Mouse (Mus musculus) kidney, postnatal 25 days (tissue): ENCODE data around the gene Mef2d.

Experiments used
- DNase-seq, 2 experiments: peaks; one replicate each; pipeline ENCODE4 v3.0.0; 2021; ENCODE audit warnings: mixed read lengths in 2 of 2

The Mef2d gene

GRCm38 (mm10) chr3:88141787-88142523, at the start of gene Mef2d:
Mef2d (plus strand) TSS chr3:88142372.
- peak; percentile 96 to 99 for DNase-seq

- no peak for DNase-seq
Measured at GRCm38 (mm10) chr3:88094126-88094525, 48.0 kb upstream of the Mef2d start.

GRCm38 (mm10) chr3:88097666-88098065, 44.5 kb upstream of the Mef2d start:
- no peak for DNase-seq

GRCm38 (mm10) chr3:88100251-88100650, 41.9 kb upstream of the Mef2d start:
- peak in 1 of 2 experiments; percentile 14 for DNase-seq

GRCm38 (mm10) chr3:88101736-88102135, 40.4 kb upstream of the Mef2d start:
- DNase-seq, result no peak

- no peak for DNase-seq
Measured at GRCm38 (mm10) chr3:88102196-88102595, 40.0 kb upstream of the Mef2d start.

- DNase-seq, result peak; percentile 30 to 64
Measured at GRCm38 (mm10) chr3:88102611-88103010, 39.6 kb upstream of the Mef2d start.

GRCm38 (mm10) chr3:88106126-88106525, 36.0 kb upstream of the Mef2d start:
- DNase-seq, result no peak

GRCm38 (mm10) chr3:88109126-88109525, 33.0 kb upstream of the Mef2d start:
- DNase-seq, result no peak

GRCm38 (mm10) chr3:88114396-88114795, 27.8 kb upstream of the Mef2d start:
- no peak for DNase-seq

GRCm38 (mm10) chr3:88120117-88120651, 22.0 kb upstream of the Mef2d start:
- no peak for DNase-seq

GRCm38 (mm10) chr3:88121164-88122131, 20.7 kb upstream of the Mef2d start:
- no peak for DNase-seq

- no peak for DNase-seq
Measured at GRCm38 (mm10) chr3:88125195-88125594, 17.0 kb upstream of the Mef2d start.

GRCm38 (mm10) chr3:88126181-88126580, 16.0 kb upstream of the Mef2d start:
- no peak for DNase-seq

- no peak for DNase-seq
Measured at GRCm38 (mm10) chr3:88127636-88128035, 14.5 kb upstream of the Mef2d start.

- DNase-seq, result no peak
Measured at GRCm38 (mm10) chr3:88128056-88128455, 14.1 kb upstream of the Mef2d start.

GRCm38 (mm10) chr3:88129006-88129405, 13.2 kb upstream of the Mef2d start:
- no peak for DNase-seq

- DNase-seq, result no peak
Measured at GRCm38 (mm10) chr3:88131071-88131470, 11.1 kb upstream of the Mef2d start.

GRCm38 (mm10) chr3:88132492-88132891, 9.7 kb upstream of the Mef2d start:
- DNase-seq, result peak in 1 of 2 experiments; percentile 56

- no peak for DNase-seq
Measured at GRCm38 (mm10) chr3:88133187-88133771, 8.9 kb upstream of the Mef2d start.

GRCm38 (mm10) chr3:88136346-88136745, 5.8 kb upstream of the Mef2d start:
- no peak for DNase-seq

- DNase-seq, result no peak
Measured at GRCm38 (mm10) chr3:88136945-88137494, 5.2 kb upstream of the Mef2d start.

GRCm38 (mm10) chr3:88137821-88138220, 4.4 kb upstream of the Mef2d start:
- no peak for DNase-seq
